ENCODE assay signal across 12 mouse cellular contexts in the genomic region with DNA sequence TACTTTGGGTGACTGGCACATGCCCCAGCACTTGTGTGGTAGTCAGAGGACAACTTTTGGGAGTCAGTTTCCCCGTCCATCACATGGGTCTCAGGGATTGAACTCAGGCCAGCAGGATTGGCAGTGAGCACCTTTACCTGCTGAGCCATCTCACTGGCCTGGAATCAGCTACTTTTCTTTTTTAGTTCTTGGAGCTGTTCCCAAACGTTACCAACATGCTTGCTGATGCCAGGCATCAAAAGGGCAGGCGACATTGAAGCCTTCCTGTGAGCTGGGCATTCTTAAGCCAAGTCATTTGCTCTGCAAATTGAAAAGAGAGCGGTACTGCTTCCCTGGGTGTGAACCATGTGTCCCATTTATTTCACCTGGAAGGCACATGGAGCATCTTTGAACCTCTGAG.
"Had no signal": no experiment of that assay in that cellular context is flagged by ENCODE, and none has a peak within 500 bp of the region (broad histone marks: within the 10 kb centered on the region; RNA-seq: fewer than 3 reads in every experiment).

No protein-coding gene starts in this region.

- H3K4me2 ChIP-seq: limb, embryonic 12.5 days; liver, embryonic 13.5 days; lung, embryonic 15.5 days; neural tube, embryonic 15.5 days had no signal

- H3K4me3 ChIP-seq: left cerebral cortex, adult 2 months; limb, embryonic 12.5 days; liver, embryonic 13.5 days; lung, embryonic 15.5 days; myocyte; neural tube, embryonic 15.5 days had no signal

- H3K9ac ChIP-seq: limb, embryonic 12.5 days; liver, embryonic 13.5 days; liver, postnatal 0 days; lung, embryonic 15.5 days; neural tube, embryonic 15.5 days had no signal

- H3K36me3 ChIP-seq: limb, embryonic 12.5 days; liver, embryonic 13.5 days; lung, embryonic 15.5 days; neural tube, embryonic 15.5 days had no signal

- H3K4me1 ChIP-seq: liver, embryonic 13.5 days; lung, embryonic 15.5 days had no signal

- H3K9me3 ChIP-seq: liver, embryonic 13.5 days; lung, embryonic 15.5 days; neural tube, embryonic 15.5 days had no signal

- H3K27ac ChIP-seq: left cerebral cortex, adult 2 months; limb, embryonic 12.5 days; liver, embryonic 13.5 days; lung, embryonic 15.5 days; neural tube, embryonic 15.5 days; stomach, postnatal 0 days had no signal

- H3K27me3 ChIP-seq: limb, embryonic 12.5 days; liver, embryonic 13.5 days; lung, embryonic 15.5 days had no signal

- ATAC-seq: liver, postnatal 0 days had no signal

- DNase-seq: kidney, postnatal 25 days; liver; liver, embryonic 13.5 days; liver, postnatal 0 days; midbrain, embryonic 14.5 days; thymus, postnatal 14 days had no signal
